Mouse (Mus musculus) ES-Bruce4 (cell line): Measurements from ENCODE around the gene Gorab.

Source experiments
- CTCF ChIP-seq: IDR thresholded peaks from one replicate; pipeline ENCODE4 v1.8.1; 2011; ENCODE audit warnings: low read depth, low read length
- EP300 ChIP-seq: IDR thresholded peaks from 2 replicates; pipeline ENCODE4 v1.6.1; 2011; ENCODE audit warnings: low read depth, low read length; ENCODE audit not compliant: insufficient read depth
- POLR2A ChIP-seq: IDR thresholded peaks from one replicate; pipeline ENCODE4 v1.8.1; 2011; ENCODE audit warnings: low read length; ENCODE audit not compliant: insufficient read depth

GRCm38 (mm10) chr1:163358165-163358564, 45.3 kb downstream of the Gorab start:
- TF ChIP-seq POLR2A: no peak
- TF ChIP-seq CTCF: no peak
- no peak for TF ChIP-seq EP300
